Mouse (Mus musculus): ENCODE results near the gene Ints11.
A peak's percentile ranks its signal among the peaks of the same experiment; 100 is the strongest.

Ints11 gene

DNA sequence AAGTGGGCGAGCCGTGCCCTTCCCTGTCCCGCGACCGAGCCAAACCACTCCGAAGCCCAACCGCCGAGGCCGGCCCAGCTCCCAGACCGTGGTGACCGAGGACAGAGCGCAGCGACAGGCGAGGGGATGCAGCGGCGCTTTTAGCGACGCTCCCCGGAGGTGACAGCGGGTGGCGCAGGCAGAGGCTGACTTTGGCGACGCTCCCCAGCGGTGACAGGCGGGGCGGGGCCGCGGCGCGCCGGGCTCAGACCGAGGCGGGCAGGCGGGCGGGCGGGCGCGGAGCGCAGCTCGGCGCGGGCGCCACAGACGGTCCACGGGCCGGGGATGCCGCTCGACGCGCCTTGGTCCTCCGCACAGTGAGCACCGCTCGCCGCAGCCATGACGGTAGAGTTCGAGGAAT lies 22.7 kb downstream of the Ints11 start:
- peak; percentile 71 to 74 for DNase-seq (ENCODE audit: low spot score in 2 of 2)

DNA sequence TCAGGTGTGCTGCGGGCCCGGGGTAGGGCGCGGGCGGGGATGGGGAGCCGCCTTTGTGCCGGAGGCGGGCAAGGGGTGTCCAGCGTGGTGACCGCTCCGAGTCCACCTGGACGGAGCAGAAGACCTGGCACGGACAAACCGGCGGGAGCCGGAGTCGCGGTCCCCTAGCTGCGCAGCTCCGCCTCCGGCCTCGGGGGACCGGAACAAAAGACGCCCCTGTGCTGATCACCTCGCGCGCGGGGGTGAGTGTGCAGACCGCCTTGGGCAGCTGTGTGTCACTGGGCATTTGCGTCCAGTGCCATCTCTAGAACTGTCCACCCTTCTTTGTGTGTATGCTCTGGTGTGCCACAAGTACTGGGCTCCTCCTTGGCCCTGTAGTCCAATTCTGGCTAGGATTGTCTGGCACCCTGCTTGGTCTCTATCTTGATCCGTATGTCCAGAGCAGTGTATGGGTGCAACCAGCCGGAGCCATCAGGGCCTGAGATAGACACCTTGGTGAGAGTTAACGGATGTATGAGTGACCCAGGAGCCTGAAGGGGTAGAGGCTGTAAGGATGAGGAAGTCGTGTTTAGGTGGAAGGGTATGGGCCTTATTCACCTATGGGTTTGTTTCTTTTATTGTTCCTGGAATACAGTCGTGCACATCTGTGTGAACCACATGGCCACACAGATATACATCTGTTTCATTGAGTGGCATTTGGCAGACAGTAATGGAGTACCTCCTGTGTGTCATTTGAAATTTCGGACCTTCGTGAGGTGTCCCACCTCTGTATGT lies 23.3 kb downstream of the Ints11 start:
- DNase-seq (ENCODE audit: low spot score in 2 of 2) = no peak

DNA sequence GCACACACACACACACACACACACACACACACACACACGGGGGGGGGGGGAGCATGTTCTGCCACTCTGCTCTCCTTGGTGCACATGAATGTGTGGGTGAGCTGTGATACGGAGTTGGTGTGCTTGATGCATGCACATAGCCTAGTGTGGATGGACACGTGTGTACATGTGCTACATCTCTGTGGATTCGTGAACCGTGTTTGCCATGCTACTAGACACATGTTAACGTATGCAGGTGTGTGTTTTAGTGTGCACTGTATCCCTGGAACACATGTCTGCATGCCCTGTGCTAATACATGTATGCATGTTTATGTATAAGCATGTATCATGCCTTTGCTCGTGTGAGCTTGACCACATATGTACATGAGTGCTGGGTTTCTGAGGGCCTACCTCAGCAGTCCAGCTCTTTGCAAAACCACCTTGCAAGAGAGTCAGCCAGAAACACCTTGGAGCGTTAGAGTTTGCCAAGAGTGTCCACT lies 23.9 kb downstream of the Ints11 start:
- DNase-seq (ENCODE audit: low spot score in 2 of 2) = no peak

DNA sequence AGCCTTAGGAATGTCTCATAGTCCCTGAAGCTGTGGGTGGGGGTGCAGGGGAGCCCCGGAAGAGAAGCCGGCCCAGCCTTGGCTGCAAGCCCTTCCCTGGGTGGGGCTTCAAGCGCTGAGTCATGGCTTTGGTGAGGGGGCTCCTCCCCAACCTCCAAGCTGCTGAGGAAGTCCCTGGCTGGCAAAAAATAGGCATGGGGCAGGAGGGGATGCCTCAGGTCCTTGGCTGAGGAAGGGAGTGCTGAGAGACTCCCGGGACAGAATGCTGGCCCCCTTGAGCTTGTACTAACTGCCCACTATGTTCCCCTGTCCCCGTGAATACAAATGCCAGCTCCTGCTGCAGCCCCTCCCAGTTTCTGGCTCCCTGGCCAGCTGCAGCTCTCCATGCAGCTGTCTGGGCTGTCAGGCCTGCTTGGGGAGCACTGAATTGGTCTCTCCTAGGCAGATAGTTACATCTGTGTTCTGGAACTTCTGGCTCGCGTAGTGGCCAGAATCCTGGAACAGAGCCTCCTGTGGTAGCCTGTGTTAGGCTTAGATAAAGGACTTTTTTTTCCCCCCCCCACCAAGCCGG lies 25.1 kb downstream of the Ints11 start:
- peak; percentile 59 to 84 for DNase-seq (ENCODE audit: low spot score in 2 of 2)

DNA sequence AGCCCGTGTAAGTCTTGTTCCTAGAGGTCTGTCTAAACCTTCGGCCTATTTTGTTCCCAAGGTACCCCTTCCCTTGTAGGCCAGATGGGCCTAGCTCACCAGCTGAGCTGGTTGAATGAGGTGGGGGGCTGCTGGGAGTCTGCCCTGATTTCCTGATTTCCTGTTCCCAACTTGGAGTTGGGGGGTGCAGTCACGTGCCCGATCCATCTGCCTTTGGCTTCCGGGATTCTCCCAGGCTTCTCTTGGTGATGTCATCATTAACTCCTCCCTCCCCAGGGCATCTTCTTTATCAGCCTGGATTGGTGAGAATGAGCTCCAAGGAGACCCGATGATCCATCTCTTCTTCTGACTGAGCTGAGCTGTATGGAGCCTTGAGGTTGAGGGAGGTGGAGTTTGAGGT lies 25.9 kb downstream of the Ints11 start:
- DNase-seq (ENCODE audit: low spot score in 2 of 2) = peak in 1 of 2 experiments; percentile 42

DNA sequence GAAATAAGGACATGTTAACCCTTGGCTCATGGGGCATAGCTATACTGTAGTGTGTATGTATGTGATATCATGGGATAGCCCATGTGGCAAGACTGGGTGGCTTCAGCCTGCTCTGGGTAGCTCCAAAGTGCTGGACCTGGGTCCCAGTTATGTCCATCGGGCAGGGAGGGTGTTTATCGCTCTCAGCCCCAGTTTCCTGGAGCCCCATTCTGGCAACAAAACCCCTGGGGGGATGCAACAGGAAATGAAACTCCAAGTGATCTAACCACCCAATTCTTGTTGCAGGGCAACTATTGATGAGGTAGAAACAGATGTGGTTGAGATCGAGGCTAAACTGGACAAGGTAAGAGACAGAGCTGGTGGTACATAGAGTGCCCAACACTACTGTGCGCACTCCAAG lies 26.5 kb downstream of the Ints11 start:
- DNase-seq (ENCODE audit: low spot score in 2 of 2) = no peak

DNA sequence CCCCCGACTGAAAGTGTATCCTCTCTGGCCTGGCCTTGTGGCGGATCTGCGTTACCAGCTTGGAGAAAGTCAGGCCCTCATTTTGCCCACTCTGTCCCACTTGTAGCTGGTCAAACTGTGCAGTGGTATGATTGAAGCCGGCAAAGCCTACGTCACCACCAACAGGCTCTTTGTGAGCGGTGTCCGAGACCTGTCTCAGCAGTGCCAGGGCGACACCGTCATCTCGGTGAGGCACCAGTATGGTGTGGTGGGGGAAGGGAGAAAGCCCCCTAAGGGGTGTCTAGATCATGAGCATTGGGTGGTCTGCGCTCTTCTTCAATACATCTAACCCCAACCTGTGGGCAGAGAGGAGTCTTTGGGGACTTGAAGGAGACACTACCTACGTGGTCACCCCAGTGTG lies 27.1 kb downstream of the Ints11 start:
- no peak for DNase-seq (ENCODE audit: low spot score in 2 of 2)

DNA sequence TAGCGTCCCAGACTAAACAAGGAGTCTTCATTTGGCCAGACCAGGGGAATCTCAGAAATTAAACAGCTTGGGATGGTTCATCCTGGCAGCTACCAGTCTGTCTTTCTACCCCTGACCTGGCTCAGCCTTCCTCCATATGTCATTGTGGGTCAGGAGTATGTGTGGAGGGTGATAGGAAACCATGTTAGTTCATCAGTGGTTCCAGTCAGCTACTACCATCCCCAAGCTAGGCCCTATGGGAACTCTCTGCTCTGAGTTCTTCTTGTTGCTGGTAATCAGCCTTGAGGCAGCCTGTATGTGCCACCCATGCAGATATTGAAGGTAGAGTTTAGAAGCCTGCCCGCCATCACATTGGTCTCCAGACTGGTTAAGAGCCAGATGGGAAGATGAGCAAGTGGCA lies 29.0 kb downstream of the Ints11 start:
- no peak for DNase-seq (ENCODE audit: low spot score in 2 of 2)

DNA sequence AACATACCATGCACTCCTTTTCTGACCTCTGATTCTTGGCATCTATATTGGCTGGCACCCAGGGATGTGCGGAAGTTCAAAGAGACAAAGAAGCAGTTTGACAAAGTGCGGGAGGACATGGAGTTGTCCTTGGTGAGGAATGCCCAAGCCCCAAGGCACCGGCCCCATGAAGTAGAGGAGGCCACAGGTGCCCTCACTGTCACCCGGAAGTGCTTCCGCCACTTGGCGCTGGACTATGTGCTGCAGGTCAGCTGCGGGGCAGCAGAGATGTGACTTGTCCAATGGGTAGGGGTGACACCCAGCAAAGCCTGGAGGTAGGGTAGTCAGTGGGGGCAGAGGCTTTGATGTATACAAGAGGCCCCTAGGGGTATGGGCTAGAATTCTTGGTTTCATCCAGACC lies 30.0 kb downstream of the Ints11 start:
- DNase-seq (ENCODE audit: low spot score in 2 of 2) = no peak

DNA sequence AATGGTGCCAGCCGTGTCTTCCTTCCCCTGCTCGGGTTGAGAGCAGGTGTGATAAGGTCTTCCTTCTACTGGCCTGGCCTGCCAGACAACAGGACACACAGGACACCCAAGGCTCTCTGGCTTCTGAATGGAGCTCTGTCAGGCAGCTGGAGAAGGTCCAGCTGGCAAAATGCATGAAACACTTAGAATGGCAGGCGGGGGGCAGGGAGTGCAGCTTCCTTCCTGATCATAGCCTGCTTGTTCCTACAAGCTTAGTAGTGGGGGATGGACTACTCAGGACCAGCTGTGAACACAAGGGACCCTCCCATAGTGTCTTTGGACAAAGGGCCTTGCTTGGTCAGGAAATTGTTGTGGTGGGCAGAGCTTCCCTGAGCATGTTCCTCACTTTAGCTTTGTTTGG lies 31.9 kb downstream of the Ints11 start:
- no peak for DNase-seq (ENCODE audit: low spot score in 2 of 2)

DNA sequence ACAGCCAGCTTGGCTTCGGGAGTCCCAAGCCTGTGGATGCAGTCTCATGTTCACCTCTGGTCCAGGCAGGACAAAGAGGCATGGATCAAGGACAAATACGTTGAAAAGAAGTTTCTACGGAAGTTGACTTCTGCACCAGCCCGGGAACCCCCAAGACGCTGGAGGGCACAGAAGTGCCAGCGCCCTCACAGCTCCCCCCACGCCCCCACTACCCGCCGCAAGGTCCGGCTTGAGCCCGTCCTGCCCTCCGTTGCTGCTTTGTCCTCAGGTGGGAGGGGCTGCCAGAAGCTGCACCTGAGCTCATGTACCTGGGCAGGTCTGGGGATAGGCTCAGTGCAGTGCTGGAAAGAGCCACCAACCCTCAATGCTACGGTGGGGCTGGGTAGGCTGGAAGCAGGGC lies 33.9 kb downstream of the Ints11 start:
- DNase-seq (ENCODE audit: low spot score in 2 of 2) = no peak

DNA sequence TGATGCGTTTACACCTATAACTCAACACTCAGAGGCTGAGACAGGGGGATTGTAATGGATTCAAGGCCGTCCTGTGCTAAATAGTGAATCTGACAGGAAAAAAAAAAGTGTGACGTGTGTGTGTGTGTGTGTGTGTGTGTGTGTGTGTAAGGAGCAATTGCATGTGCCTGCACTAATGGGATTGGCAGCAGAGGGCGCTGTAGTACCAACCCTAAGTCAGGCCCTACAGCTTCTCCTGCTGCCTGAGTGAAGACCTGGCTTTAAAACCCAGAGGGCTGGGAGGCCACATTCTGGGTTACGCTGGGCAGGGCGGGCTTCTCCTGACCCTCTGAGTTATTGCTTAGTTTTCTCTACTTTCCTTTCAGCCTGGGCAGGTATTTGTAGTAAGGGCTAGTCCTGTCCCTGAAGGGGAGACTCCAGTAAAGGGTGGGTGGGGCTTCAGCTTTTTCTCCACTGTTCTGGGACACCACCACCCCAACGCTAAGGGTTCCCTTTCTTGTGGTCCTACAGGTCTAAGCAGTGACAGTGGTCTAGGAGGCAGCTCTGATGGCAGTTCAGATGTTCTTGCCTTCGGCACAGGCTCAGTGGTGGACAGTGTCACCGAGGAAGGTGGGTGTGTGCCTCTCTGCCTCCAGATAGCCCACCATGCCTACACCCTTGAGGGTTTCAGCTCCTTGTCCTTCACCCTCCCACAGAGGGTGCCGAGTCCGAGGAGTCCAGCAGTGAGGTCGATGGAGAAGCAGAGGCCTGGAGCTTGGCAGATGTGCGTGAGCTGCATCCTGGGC lies 35.2 kb downstream of the Ints11 start:
- no peak for DNase-seq (ENCODE audit: low spot score in 2 of 2)

DNA sequence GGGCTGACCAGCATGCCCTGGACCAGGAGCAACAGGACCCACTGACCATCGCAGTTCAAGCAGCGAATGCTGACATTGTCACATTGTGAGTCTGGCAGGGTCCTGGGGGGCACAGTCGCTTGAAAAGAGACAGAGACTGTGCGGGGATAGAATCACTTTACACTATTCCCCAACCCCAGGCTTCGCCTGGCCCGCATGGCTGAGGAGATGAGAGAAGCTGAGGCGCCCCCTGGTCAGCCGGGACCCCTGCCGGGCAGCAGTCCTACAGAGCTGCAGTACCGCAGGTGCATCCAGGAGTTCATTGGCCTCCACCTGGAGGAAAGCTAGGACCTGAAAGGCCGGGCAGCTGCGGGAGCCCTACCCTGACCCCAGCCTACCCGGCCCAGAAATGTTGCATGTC lies 36.3 kb downstream of the Ints11 start:
- DNase-seq (ENCODE audit: low spot score in 2 of 2) = no peak

DNA sequence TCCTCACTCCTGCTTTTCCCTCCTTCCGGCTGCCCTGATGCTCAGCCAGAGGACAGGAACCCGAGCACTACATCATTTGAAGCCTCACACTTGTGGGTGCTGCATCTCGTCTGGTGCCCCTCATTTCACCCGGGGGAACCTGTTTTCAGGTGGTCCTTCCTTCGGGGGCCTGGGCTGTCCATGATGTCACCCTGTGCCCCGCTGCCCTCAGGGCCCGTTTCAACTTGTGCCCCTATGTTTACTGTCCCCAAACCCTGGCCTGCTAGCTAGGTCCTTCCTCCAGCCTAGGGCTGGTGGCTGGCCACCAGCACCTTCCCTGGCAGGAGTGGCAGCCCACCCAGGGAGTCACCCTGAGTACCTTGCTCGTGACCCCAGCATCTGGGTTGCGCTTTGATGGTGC lies 36.8 kb downstream of the Ints11 start:
- DNase-seq (ENCODE audit: low spot score in 2 of 2) = no peak

DNA sequence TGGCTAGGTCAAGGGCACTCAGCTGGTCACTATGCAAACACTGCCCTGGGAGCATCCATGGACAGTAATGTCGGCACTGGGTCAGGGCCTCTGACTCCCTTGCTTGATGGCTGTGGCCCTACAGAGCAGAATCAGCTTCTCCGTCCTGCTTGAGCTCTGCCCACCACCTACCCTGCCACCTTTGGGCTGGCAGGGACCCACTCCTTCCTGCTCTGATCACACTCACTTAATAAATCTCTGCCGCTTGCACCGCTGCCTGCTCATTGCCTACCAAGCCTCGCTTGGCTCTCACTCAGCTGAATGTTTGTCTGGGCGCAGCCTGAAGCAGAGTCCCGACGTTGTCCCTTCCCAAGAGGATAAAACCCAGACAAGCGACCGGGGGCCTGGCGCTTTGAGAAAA lies 37.7 kb downstream of the Ints11 start:
- no peak for DNase-seq (ENCODE audit: low spot score in 2 of 2)

DNA sequence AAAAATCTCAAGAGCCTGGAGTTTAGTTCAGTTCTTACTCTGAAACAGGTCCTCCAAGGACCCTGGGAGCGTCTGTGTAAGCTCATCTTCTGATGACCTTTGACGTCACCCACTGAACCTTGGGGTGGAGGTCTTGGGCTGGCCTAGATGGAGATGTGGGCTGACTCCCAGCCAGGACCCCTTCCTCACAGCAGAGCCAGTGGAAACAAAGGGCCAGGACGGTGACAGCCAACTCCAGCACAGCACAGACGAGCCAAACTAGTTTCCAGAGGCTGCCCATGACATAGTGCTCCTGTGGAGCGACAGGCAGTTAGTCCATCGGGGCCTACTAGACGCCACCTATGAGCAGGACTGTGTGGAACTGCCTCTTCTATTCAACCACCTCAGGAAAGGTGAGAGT lies 38.9 kb downstream of the Ints11 start:
- no peak for DNase-seq (ENCODE audit: low spot score in 2 of 2)

DNA sequence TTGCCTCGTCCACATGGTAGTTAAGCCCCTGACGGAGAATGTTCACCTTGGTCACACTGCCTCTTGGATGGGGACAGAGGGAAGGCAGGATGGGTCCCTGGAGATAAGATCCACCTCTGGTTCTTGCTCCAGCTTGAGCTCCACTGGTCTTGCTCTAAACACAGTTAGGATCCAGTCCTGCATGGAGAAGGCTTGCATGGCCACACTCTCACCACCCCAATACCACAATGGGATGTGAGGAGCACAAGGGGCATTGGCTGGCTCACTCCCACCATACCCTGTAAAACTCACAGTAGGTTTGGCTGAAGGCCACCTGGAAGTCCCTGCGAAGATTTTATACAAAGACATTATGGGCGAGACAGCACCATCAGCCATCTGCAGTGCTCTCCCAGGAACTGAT lies 39.4 kb downstream of the Ints11 start:
- no peak for DNase-seq (ENCODE audit: low spot score in 2 of 2)

DNA sequence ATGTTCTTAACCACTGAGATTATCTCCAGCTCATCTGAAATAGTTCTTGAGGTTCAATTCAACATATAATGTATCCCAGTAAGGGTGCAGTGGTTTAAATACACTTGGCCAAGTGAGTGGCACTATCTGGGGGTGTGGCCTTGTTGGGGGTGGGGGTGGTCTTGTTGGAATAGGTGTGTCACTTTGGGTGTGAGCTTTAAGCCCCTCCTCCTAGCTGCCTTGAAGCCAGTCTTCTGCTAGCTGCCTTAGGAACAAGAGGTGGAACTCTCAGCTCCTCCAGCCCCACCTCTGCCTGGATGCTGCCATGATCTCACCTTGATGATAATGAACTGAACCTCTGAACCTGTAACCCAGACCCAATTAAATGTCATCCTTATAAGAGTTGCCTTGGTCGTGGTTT lies 62.7 kb downstream of the Ints11 start:
- no peak for DNase-seq (ENCODE audit: low spot score in 2 of 2)
